Mouse (Mus musculus): ENCODE measurements around the gene Slc22a23. TPM values are rescaled to one million over a fixed set of nuclear protein-coding genes. Genes with fewer than 3 reads are reported as not detected.

Gene Slc22a23
- polyA plus RNA-seq, 1 experiment from 2014 or later: 12.8 TPM

- H3K27ac ChIP-seq: no peak overlapping the region
- H3K4me1 ChIP-seq (replicated peaks): peaks cover 24% of the 10 kb centered on the region
- no peak overlapping the region for H3K4me2 ChIP-seq
- H3K9me3 ChIP-seq: no peaks in the 10 kb centered on the region
- no peak overlapping the region for H3K4me3 ChIP-seq
- H3K9ac ChIP-seq: no peak overlapping the region
- WGBS: 94% methylated on average over 2 of the region's 2 CpGs
- no peaks in the 10 kb centered on the region for H3K27me3 ChIP-seq
- no peaks in the 10 kb centered on the region for H3K36me3 ChIP-seq
- no peak for ATAC-seq (ENCODE audit: low FRiP score)
These were observed 10.1 kb downstream of the Slc22a23 start for GRCm38 (mm10) chr13:34334847-34335246.

DNA sequence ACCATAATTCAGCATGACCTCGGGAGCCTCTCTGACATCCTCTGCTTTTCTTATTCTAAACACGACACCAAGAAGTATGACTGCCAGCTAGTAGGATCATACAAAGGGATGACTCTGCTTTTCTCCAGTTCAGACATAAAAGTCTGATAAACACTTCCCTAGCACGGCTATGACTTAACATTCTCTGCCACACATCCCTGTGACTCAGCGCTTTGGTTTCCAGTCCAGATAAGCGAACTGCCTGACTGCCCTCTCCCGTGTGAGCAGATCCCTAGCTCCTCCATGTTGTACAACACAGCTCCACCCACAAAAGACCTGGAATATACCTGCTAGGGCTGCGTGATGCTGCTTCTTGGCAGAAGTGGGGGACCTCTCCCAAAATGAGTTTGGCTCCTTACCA, 12.2 kb downstream of the Slc22a23 start:
- H3K4me3 ChIP-seq: no peak overlapping the region
- H3K27me3 ChIP-seq: no peaks in the 10 kb centered on the region
- H3K4me2 ChIP-seq: no peak overlapping the region
- no peak for ATAC-seq (ENCODE audit: low FRiP score)
- no peaks in the 10 kb centered on the region for H3K9me3 ChIP-seq
- no peaks in the 10 kb centered on the region for H3K36me3 ChIP-seq
- no peak overlapping the region for H3K27ac ChIP-seq
- WGBS: 48% methylated on average over 7 of the region's 7 CpGs
- H3K9ac ChIP-seq: no peak overlapping the region
- peaks cover 25% of the 10 kb centered on the region for H3K4me1 ChIP-seq (replicated peaks)

- no peak overlapping the region for H3K4me2 ChIP-seq
- H3K9ac ChIP-seq: no peak overlapping the region
- H3K36me3 ChIP-seq: no peaks in the 10 kb centered on the region
- H3K4me1 ChIP-seq (replicated peaks): peaks cover 25% of the 10 kb centered on the region
- H3K4me3 ChIP-seq: no peak overlapping the region
- 92% methylated on average over 7 of the region's 7 CpGs for WGBS
- no peak for ATAC-seq (ENCODE audit: low FRiP score)
- H3K27me3 ChIP-seq: no peaks in the 10 kb centered on the region
- H3K27ac ChIP-seq: no peak overlapping the region
- no peaks in the 10 kb centered on the region for H3K9me3 ChIP-seq
These were observed 13.4 kb downstream of the Slc22a23 start for GRCm38 (mm10) chr13:34331399-34332186.

GRCm38 (mm10) chr13:34329589-34329988, 15.4 kb downstream of the Slc22a23 start:
- H3K27ac ChIP-seq: no peak overlapping the region
- WGBS: 97% methylated on average over 4 of the region's 4 CpGs
- H3K9me3 ChIP-seq: no peaks in the 10 kb centered on the region
- no peak for ATAC-seq (ENCODE audit: low FRiP score)
- H3K4me1 ChIP-seq (replicated peaks): peaks cover 31% of the 10 kb centered on the region
- no peaks in the 10 kb centered on the region for H3K27me3 ChIP-seq
- H3K9ac ChIP-seq: no peak overlapping the region
- no peak overlapping the region for H3K4me3 ChIP-seq
- H3K36me3 ChIP-seq: no peaks in the 10 kb centered on the region
- H3K4me2 ChIP-seq: no peak overlapping the region

GRCm38 (mm10) chr13:34326992-34327391, 18.0 kb downstream of the Slc22a23 start:
- Histone ChIP-seq H3K9me3 (no peaks in the 10 kb centered on the region), H3K27me3 (no peaks in the 10 kb centered on the region), H3K4me1 (replicated peaks) (peaks cover 23% of the 10 kb centered on the region), H3K4me2 (no peak overlapping the region), H3K36me3 (no peaks in the 10 kb centered on the region), H3K9ac (no peak overlapping the region), H3K4me3 (no peak overlapping the region), H3K27ac (no peak overlapping the region)
- 88% methylated on average over 1 of the region's 1 CpGs for WGBS
- ATAC-seq (ENCODE audit: low FRiP score): no peak

DNA sequence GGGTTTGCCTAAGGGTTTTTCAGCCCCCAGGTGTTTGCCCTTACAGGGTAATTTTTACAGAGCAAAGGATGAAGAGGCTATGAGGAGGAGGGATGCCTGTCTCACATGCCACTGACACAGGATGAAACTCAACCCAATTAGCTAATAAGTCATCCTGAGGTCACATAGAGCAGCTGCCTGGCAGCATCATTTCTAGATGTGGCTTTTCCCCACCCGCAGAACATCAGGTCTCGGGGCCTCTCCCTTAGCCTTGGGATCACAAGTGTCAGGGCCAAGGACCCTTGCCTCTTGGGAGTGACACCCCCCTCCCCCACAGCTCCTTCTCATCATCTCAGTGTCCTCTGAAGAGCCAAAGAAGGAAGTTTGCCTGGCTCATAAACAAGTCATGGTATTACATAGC, 21.6 kb downstream of the Slc22a23 start:
- WGBS: 84% methylated on average over 2 of the region's 2 CpGs
- Histone ChIP-seq H3K27me3 (no peaks in the 10 kb centered on the region), H3K36me3 (no peaks in the 10 kb centered on the region; the same call in 1 of the 2 replicates), H3K9ac (no peak overlapping the region), H3K4me2 (no peak overlapping the region), H3K9me3 (no peaks in the 10 kb centered on the region), H3K27ac (no peak overlapping the region), H3K4me3 (no peak overlapping the region), H3K4me1 (replicated peaks) (peaks cover 11% of the 10 kb centered on the region)
- no peak for ATAC-seq (ENCODE audit: low FRiP score)

DNA sequence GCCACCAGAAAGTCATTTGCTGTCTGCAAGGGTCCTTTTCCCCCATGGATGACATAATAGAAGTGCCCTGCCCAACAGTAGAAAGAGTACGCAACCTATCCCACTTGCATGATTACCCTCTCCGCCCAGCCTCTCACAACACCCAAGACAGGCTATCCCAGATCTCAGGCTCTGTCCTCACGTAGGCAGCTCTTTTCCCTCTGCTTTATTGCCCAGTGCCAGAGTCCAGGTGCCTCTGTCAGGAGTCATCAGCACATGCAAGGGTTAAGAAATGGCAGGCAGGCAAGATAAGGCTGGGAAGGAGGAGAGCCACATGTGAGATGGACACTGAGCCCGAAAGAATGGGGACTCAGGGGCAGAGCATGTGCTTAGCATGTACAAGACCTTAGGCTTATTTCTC, 24.5 kb downstream of the Slc22a23 start:
- no peak overlapping the region for H3K4me2 ChIP-seq
- WGBS: 93% methylated on average over 4 of the region's 4 CpGs
- H3K4me1 ChIP-seq (replicated peaks): peaks cover 11% of the 10 kb centered on the region
- H3K9me3 ChIP-seq: no peaks in the 10 kb centered on the region
- no peaks in the 10 kb centered on the region for H3K27me3 ChIP-seq
- no peak overlapping the region for H3K4me3 ChIP-seq
- no peak for ATAC-seq (ENCODE audit: low FRiP score)
- H3K36me3 ChIP-seq: no peaks in the 10 kb centered on the region; the same call in 1 of the 2 replicates
- H3K27ac ChIP-seq: no peak overlapping the region
- no peak overlapping the region for H3K9ac ChIP-seq

DNA sequence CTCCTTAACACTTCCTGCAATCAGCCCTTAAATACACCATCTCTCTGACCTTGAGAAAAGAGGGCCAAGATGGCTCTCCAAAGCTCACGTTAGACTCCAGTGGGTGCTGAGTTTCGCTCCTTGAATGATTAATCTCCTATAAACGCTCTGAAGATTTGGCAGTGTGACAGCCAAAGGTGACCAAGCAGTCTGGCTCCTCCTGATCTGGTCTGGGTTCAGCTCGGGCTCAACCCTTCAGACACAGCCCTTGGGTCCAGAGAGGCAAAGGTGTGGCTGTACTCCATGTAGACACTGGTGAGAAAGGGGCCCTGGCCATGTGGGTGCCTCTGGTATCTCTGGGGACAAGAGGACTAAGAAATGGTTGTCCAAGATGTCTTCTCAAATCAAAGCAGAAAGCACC, 27.9 kb downstream of the Slc22a23 start:
- Histone ChIP-seq H3K36me3 (no peaks in the 10 kb centered on the region; the same call in 1 of the 2 replicates), H3K4me1 (replicated peaks) (peaks cover 4% of the 10 kb centered on the region; the same call in 1 of the 2 replicates), H3K4me2 (no peak overlapping the region), H3K4me3 (no peak overlapping the region), H3K9me3 (no peaks in the 10 kb centered on the region), H3K9ac (no peak overlapping the region), H3K27me3 (no peaks in the 10 kb centered on the region), H3K27ac (no peak overlapping the region)
- no peak for ATAC-seq (ENCODE audit: low FRiP score)
- WGBS: 91% methylated on average over 4 of the region's 4 CpGs

DNA sequence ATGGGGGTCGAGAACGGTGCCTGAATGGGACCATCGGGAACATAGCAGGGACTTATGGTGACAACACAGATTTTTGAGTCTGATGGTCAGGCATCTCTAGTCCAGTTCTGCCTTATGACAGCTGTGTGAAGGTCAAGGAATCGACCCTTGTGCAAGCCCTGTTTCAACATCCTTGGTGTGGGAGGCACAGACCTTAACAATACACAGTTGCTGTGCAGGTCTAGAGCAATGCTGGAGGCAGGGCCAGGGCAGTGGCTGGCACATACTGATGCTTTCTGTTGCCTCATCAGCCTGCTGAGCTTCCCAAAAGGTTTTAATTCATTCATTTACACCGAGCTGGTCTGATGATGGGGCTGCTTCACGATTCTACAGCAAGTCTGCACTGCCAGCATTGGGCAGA, 28.5 kb downstream of the Slc22a23 start:
- H3K27me3 ChIP-seq: no peaks in the 10 kb centered on the region
- no peak overlapping the region for H3K4me2 ChIP-seq
- H3K9me3 ChIP-seq: no peaks in the 10 kb centered on the region
- peaks cover 4% of the 10 kb centered on the region; the same call in 1 of the 2 replicates for H3K4me1 ChIP-seq (replicated peaks)
- WGBS: 90% methylated on average over 6 of the region's 6 CpGs
- no peak overlapping the region for H3K9ac ChIP-seq
- H3K27ac ChIP-seq: no peak overlapping the region
- H3K4me3 ChIP-seq: no peak overlapping the region
- no peak for ATAC-seq (ENCODE audit: low FRiP score)
- H3K36me3 ChIP-seq: no peaks in the 10 kb centered on the region; the same call in 1 of the 2 replicates

- 74% methylated on average over 4 of the region's 4 CpGs for WGBS
- H3K36me3 ChIP-seq: no peaks in the 10 kb centered on the region
These were observed 31.9 kb downstream of the Slc22a23 start for GRCm38 (mm10) chr13:34313033-34313491.

DNA sequence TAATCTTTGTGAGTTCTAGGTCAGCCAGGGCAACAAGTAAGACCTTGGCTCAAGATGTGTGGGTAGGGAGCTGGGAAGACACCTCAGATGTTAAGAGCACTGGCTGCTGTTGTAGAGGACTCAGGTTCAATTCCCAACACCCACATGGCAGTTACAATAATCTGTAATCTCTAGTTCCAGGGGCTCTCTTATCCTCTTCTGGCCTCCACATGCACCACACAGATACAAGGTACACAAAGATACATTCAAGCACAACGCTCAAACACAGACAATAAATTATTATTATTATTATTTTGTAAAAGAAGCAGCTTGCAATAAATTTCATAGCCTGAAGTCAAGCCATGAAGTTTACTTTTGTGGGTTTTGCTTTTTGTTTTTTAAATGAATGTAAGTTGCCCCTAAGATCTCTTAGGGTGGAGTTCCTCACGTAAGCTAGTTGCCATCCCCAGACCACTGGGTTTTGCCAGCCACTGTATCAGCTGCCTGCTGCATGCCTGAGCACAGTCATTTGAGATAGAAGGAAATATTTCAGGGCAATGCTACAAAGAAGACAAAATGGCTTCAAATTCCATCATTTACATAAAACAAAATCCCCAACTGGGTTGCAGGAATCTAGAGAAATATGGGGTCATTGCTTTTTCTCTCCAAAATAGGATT, 32.5 kb downstream of the Slc22a23 start:
- ATAC-seq (ENCODE audit: low FRiP score): no peak
- WGBS: 96% methylated on average over 2 of the region's 2 CpGs
- Histone ChIP-seq H3K9me3 (no peaks in the 10 kb centered on the region), H3K9ac (no peak overlapping the region), H3K27ac (no peak overlapping the region), H3K4me1 (replicated peaks) (peaks cover 7% of the 10 kb centered on the region), H3K27me3 (no peaks in the 10 kb centered on the region), H3K36me3 (no peaks in the 10 kb centered on the region), H3K4me2 (no peak overlapping the region), H3K4me3 (no peak overlapping the region)

More at GRCm38 (mm10) chr13:34313033-34313491, 31.9 kb downstream of the Slc22a23 start:
- no peak overlapping the region for H3K4me3 ChIP-seq
- H3K27ac ChIP-seq: no peak overlapping the region
- no peaks in the 10 kb centered on the region for H3K9me3 ChIP-seq
- H3K9ac ChIP-seq: no peak overlapping the region
- ATAC-seq (ENCODE audit: low FRiP score): no peak
- no peak overlapping the region for H3K4me2 ChIP-seq
- no peaks in the 10 kb centered on the region for H3K27me3 ChIP-seq
- peaks cover 3% of the 10 kb centered on the region for H3K4me1 ChIP-seq (replicated peaks)

GRCm38 (mm10) chr13:34311593-34311992, 33.4 kb downstream of the Slc22a23 start:
- H3K27me3 ChIP-seq: no peaks in the 10 kb centered on the region
- H3K36me3 ChIP-seq: no peaks in the 10 kb centered on the region
- no peak overlapping the region for H3K4me3 ChIP-seq
- 77% methylated on average over 2 of the region's 2 CpGs for WGBS
- H3K9ac ChIP-seq: no peak overlapping the region
- no peak overlapping the region for H3K4me2 ChIP-seq
- no peak for ATAC-seq (ENCODE audit: low FRiP score)
- peaks cover 7% of the 10 kb centered on the region for H3K4me1 ChIP-seq (replicated peaks)
- no peak overlapping the region for H3K27ac ChIP-seq
- no peaks in the 10 kb centered on the region for H3K9me3 ChIP-seq

DNA sequence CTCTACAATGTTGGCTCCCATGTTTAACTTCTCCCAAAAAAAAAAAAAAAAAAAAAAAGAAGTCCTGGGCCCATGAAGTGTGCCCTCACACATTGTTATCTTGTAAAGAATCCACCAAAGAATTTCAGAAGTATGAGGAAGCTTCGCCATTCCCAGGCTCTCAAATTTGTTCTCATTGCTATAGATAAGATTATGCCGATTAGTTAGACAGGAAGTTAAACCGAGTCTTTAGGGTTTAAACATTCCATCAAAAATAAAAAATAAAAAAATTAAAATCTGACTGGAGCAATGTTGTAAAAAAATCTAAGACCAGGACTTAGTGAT, 36.4 kb downstream of the Slc22a23 start:
- H3K9me3 ChIP-seq: no peaks in the 10 kb centered on the region

More for the DNA sequence above, 36.4 kb downstream of the Slc22a23 start:
- Histone ChIP-seq H3K36me3 (peaks cover 3% of the 10 kb centered on the region; the same call in 1 of the 2 replicates), H3K4me2 (no peak overlapping the region), H3K9ac (no peak overlapping the region), H3K27me3 (no peaks in the 10 kb centered on the region), H3K4me1 (replicated peaks) (peaks cover 7% of the 10 kb centered on the region; the same call in 1 of the 2 replicates), H3K27ac (no peak overlapping the region), H3K4me3 (no peak overlapping the region)
- 91% methylated on average over 3 of the region's 3 CpGs for WGBS
- no peak for ATAC-seq (ENCODE audit: low FRiP score)
